Mouse (Mus musculus): ENCODE results near the gene Rad51b. TPM values are rescaled to one million over a fixed set of nuclear protein-coding genes. Genes with fewer than 3 reads are reported as not detected.

Gene Rad51b
- total and polyA plus RNA-seq, 3 experiments, result 0.47 to 0.50 (median 0.49) TPM

DNA sequence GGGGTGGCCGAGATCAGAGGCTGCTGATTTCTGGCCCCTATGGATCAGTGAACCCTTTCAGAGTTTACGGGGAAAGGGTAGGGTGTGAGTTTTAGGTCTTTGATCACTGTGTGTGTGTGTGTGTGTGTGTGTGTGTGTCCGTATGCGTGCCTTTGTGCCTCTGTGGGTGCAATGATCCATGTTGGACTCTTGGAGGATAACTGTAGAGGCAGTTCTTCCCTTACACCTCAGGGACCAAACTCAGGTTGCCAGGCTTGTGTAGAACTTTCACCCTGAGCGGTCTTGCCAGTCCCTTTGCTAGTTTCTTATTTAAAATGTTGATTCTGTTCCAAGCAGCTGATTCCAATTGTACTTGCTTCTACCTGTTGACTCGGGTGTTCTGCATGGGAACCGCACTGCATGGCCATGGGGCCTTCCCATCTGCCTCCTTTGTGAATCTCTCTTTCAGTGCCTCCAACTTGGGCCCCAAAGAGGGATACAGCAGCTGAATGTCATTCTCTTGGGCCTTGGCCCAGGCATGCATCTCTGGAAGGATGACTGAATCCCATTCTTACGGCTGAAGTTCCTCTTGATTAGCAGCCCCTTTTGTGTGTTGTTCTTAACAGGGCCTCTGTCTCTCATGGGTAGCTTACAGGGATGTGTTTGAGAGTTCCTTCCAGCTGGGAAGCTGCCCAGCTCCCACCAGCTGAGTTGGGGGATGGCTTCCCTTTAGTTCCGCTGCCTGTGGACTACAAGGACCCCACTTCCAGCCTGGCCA lies 383.0 kb downstream of the Rad51b start:
- no peaks in the 10 kb centered on the region for H3K27me3 ChIP-seq (ENCODE audit: control insufficient read depth, insufficient read depth, low read length)
- WGBS, result 80% methylated on average over 9 of the region's 9 CpGs
- no peaks in the 10 kb centered on the region for H3K79me2 ChIP-seq (replicated peaks; ENCODE audit: control insufficient read depth, insufficient read depth, low read length)
- intact Hi-C loops (cut with DNase I), result loop anchor here (2.0 to 5.0 kb wide), 2 partner anchors 43 to 77 kb away; no protein-coding TSS in a partner anchor
- H3K4me1 ChIP-seq (ENCODE audit: control insufficient read depth, insufficient read depth, low read length), result peaks cover 15% of the 10 kb centered on the region
- H3K4me3 ChIP-seq, result no peak overlapping the region
- H3K27ac ChIP-seq, result peak overlapping the region; percentile 73
- H3K36me3 ChIP-seq (ENCODE audit: control insufficient read depth, insufficient read depth, low read length), result no peaks in the 10 kb centered on the region
- TF ChIP-seq EP300 (IDR thresholded peaks at IDR 0.05; ENCODE audit: insufficient read depth, low read depth, low read length) (no peak), CTCF (IDR thresholded peaks at IDR 0.05) (no peak), POLR2A (IDR thresholded peaks at IDR 0.05; ENCODE audit: insufficient read depth, low read depth, low read length) (no peak)
- peak in 1 of 2 experiments; percentile 34 for DNase-seq
- no peak overlapping the region for H3K9ac ChIP-seq (ENCODE audit: low read depth, low read length)

DNA sequence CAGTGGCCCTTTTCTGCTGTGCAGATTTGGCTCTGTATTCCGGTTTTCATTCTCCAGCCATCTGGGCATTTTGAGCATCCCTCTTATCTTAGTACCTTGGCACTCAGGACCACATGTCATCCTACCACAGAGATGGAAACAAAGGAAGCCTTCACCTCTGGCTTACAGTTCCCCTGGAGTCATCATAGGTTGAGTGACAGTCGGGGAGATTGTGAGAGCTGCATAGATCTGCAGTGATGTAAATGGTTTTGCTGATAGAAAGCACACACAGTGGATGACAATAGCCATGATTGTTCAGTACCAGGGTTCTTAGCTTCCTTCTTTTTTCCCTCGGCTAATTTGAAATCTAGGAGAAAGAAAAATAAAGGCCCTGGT lies 383.6 kb downstream of the Rad51b start:
- Histone ChIP-seq H3K36me3 (ENCODE audit: control insufficient read depth, insufficient read depth, low read length) (no peaks in the 10 kb centered on the region), H3K9ac (ENCODE audit: low read depth, low read length) (no peak overlapping the region), H3K79me2 (replicated peaks; ENCODE audit: control insufficient read depth, insufficient read depth, low read length) (no peaks in the 10 kb centered on the region), H3K27ac (peak overlapping the region; percentile 73), H3K4me1 (ENCODE audit: control insufficient read depth, insufficient read depth, low read length) (peaks cover 15% of the 10 kb centered on the region), H3K4me3 (no peak overlapping the region), H3K27me3 (ENCODE audit: control insufficient read depth, insufficient read depth, low read length) (no peaks in the 10 kb centered on the region)
- no peak for DNase-seq
- intact Hi-C loops (cut with DNase I), result loop anchor here (2.0 kb wide), 1 partner anchor 42 kb away; no protein-coding TSS in a partner anchor
- 61% methylated on average over 3 of the region's 3 CpGs for WGBS
- TF ChIP-seq POLR2A (IDR thresholded peaks at IDR 0.05; ENCODE audit: insufficient read depth, low read depth, low read length), result no peak
- TF ChIP-seq CTCF (IDR thresholded peaks at IDR 0.05), result no peak
- TF ChIP-seq EP300 (IDR thresholded peaks at IDR 0.05; ENCODE audit: insufficient read depth, low read depth, low read length), result no peak

DNA sequence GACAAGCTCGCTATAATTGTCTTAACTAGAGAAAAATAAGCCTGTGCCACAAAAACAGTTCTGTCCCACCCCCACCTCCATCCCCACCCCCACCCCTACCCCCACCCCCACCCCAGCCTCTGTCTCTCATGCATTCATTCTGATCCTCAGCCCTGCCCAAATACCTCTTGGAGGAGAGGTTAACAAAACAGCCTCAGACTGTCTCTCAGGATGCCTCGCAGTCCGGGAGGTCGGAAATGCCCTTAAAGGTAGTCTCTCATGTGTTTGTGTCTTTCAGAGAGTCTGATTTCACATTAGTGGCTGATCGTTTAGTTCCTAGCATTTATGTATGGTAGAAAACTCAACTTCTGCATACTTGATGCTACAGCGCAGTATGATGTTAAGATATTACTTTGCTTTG lies 384.5 kb downstream of the Rad51b start:
- no peaks in the 10 kb centered on the region for H3K27me3 ChIP-seq (ENCODE audit: control insufficient read depth, insufficient read depth, low read length)
- TF ChIP-seq CTCF (IDR thresholded peaks at IDR 0.05) (no peak), EP300 (IDR thresholded peaks at IDR 0.05; ENCODE audit: insufficient read depth, low read depth, low read length) (no peak)
- no peak overlapping the region for H3K9ac ChIP-seq (ENCODE audit: low read depth, low read length)
- H3K27ac ChIP-seq, result no peak overlapping the region
- H3K4me1 ChIP-seq (ENCODE audit: control insufficient read depth, insufficient read depth, low read length), result peaks cover 12% of the 10 kb centered on the region
- no peaks in the 10 kb centered on the region for H3K79me2 ChIP-seq (replicated peaks; ENCODE audit: control insufficient read depth, insufficient read depth, low read length)
- 89% methylated on average over 6 of the region's 6 CpGs for WGBS
- H3K4me3 ChIP-seq, result no peak overlapping the region
- DNase-seq, result no peak
- intact Hi-C loops (cut with DNase I), result loop anchor here (2.0 kb wide), 1 partner anchor 41 kb away; no protein-coding TSS in a partner anchor
- no peaks in the 10 kb centered on the region for H3K36me3 ChIP-seq (ENCODE audit: control insufficient read depth, insufficient read depth, low read length)

DNA sequence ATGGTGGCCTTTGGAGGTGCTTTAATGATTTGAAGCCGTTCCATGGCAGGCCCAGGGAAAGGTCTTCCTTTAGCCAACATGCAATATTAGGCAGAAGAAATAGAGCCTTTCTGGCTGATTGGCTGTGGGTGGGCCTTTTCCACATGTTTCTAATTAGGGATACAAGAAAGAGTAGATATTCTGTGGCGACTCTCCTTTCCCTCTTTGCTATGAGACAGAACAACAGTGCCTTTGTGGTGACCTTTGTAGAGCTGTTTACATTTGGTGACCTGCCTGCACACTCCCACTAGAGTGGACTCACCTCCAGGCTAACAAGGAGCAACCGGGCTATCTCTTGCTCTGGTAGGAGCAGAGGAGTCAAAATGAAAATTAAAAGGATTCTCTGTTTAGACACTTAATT lies 386.3 kb downstream of the Rad51b start:
- intact Hi-C loops (cut with DNase I), result no loop called here

DNA sequence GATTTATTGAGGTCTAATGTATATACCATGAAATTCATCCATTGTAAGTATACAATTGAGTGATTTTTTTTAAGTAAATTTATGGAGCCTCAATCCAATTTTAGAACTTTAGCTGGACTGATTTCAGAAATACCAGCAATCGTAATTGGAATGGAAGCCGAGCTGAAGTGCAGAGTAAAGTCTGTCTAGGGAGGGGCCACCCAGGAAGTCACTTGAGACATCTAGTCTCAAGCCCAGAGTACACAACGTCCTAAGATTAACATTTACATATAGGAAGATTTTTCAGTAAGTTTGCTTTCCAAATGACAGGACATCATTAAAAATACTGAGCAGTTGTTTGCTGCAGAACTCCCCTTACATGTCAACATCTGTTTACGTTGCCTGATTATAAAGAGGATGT lies 386.7 kb downstream of the Rad51b start:
- H3K4me3 ChIP-seq, result no peak overlapping the region
- H3K9ac ChIP-seq (ENCODE audit: low read depth, low read length), result no peak overlapping the region
- H3K27ac ChIP-seq, result peak overlapping the region; percentile 47; the same call in 1 of the 2 replicates
- TF ChIP-seq CTCF (IDR thresholded peaks at IDR 0.05) (no peak), POLR2A (IDR thresholded peaks at IDR 0.05; ENCODE audit: insufficient read depth, low read depth, low read length) (no peak), EP300 (IDR thresholded peaks at IDR 0.05; ENCODE audit: insufficient read depth, low read depth, low read length) (no peak)
- DNase-seq, result no peak
- H3K79me2 ChIP-seq (replicated peaks; ENCODE audit: control insufficient read depth, insufficient read depth, low read length), result no peaks in the 10 kb centered on the region
- peaks cover 8% of the 10 kb centered on the region for H3K4me1 ChIP-seq (ENCODE audit: control insufficient read depth, insufficient read depth, low read length)
- intact Hi-C loops (cut with DNase I), result no loop called here
- H3K27me3 ChIP-seq (ENCODE audit: control insufficient read depth, insufficient read depth, low read length), result no peaks in the 10 kb centered on the region
- H3K36me3 ChIP-seq (ENCODE audit: control insufficient read depth, insufficient read depth, low read length), result no peaks in the 10 kb centered on the region
- WGBS, result 57% methylated on average over 4 of the region's 4 CpGs

More for the DNA sequence above, 386.3 kb downstream of the Rad51b start:
- Histone ChIP-seq H3K4me1 (ENCODE audit: control insufficient read depth, insufficient read depth, low read length) (peaks cover 9% of the 10 kb centered on the region), H3K4me3 (no peak overlapping the region), H3K79me2 (replicated peaks; ENCODE audit: control insufficient read depth, insufficient read depth, low read length) (no peaks in the 10 kb centered on the region), H3K27ac (peak overlapping the region; percentile 47; the same call in 1 of the 2 replicates), H3K27me3 (ENCODE audit: control insufficient read depth, insufficient read depth, low read length) (no peaks in the 10 kb centered on the region), H3K9ac (ENCODE audit: low read depth, low read length) (no peak overlapping the region), H3K36me3 (ENCODE audit: control insufficient read depth, insufficient read depth, low read length) (no peaks in the 10 kb centered on the region)
- no peak for DNase-seq
- TF ChIP-seq CTCF (IDR thresholded peaks at IDR 0.05) (no peak), EP300 (IDR thresholded peaks at IDR 0.05; ENCODE audit: insufficient read depth, low read depth, low read length) (no peak), POLR2A (IDR thresholded peaks at IDR 0.05; ENCODE audit: insufficient read depth, low read depth, low read length) (no peak)
- 49% methylated on average over 3 of the region's 3 CpGs for WGBS

DNA sequence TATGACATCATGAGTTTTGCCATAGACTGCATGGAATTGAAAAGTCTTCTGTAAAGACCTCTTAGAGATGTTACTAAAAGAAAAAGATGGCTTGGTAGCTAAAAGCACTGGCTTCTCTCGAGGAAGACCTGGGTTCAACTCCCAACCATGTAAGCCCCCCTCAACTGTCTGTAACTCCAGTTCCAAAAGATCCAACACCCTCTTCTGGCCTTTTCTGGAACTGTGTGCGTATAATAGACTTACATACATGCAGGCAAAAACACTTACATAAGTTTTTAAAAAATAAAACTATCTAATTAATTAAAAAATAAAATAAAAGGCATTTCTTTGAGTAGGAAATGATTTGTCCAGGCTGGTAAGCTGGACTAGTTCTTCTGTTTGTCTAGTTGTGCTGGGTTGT lies 387.3 kb downstream of the Rad51b start:
- DNase-seq, result no peak
- H3K27me3 ChIP-seq (ENCODE audit: control insufficient read depth, insufficient read depth, low read length), result no peaks in the 10 kb centered on the region
- no peak overlapping the region for H3K27ac ChIP-seq
- intact Hi-C loops (cut with DNase I), result no loop called here
- TF ChIP-seq CTCF (IDR thresholded peaks at IDR 0.05) (peak; percentile 47), POLR2A (IDR thresholded peaks at IDR 0.05; ENCODE audit: insufficient read depth, low read depth, low read length) (no peak), EP300 (IDR thresholded peaks at IDR 0.05; ENCODE audit: insufficient read depth, low read depth, low read length) (no peak)
- no peak overlapping the region for H3K4me3 ChIP-seq
- H3K4me1 ChIP-seq (ENCODE audit: control insufficient read depth, insufficient read depth, low read length), result peaks cover 6% of the 10 kb centered on the region
- no peaks in the 10 kb centered on the region for H3K36me3 ChIP-seq (ENCODE audit: control insufficient read depth, insufficient read depth, low read length)
- no peak overlapping the region for H3K9ac ChIP-seq (ENCODE audit: low read depth, low read length)
- WGBS, result 93% methylated on average over 2 of the region's 2 CpGs
- no peaks in the 10 kb centered on the region for H3K79me2 ChIP-seq (replicated peaks; ENCODE audit: control insufficient read depth, insufficient read depth, low read length)

Measured in heart, adult 2 months (tissue).